Mouse (Mus musculus): ENCODE results near the gene Rgs5. TPM values are rescaled to one million over a fixed set of nuclear protein-coding genes. Genes with fewer than 3 reads are reported as not detected.

The Rgs5 gene
- polyA plus RNA-seq, 1 experiment from 2014 or later: 9.1 TPM

DNA sequence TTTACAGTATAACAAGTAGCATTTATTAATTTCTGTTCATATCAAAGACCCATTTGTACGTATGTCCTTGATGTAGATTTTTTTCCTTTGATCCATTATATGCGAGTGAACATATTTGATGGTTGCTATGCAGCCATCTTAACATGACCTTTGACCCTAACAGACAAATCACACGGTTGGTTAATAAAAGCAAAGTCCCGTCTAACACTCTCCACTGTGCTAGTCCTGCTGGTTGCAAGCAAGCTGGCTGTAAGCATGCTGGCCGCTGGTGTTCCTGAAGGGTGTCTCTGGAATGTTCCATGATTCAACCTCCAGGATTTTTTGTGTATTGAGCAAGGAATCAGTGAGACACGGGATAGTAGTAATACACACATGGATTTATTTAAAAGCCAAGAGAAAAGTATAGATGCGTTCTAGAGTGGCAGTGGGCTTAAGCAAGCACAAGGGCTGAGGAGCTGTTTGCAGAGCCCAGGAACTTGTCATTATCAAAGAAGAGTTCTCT is 75.3 kb downstream of the Rgs5 start:
- ATAC-seq (ENCODE audit: borderline replicate concordance, extremely low read depth, low FRiP score, low TSS enrichment): no peak
- Histone ChIP-seq H3K4me2 (no peak overlapping the region), H3K9ac (no peak overlapping the region), H3K4me3 (no peak overlapping the region), H3K4me1 (no peaks in the 10 kb centered on the region), H3K9me3 (no peaks in the 10 kb centered on the region), H3K27me3 (no peaks in the 10 kb centered on the region), H3K27ac (no peak overlapping the region), H3K36me3 (no peaks in the 10 kb centered on the region)
- WGBS: 65% methylated on average over 7 of the region's 7 CpGs

- H3K4me2 ChIP-seq: no peak overlapping the region
- no peak overlapping the region for H3K27ac ChIP-seq
- no peak overlapping the region for H3K9ac ChIP-seq
- H3K36me3 ChIP-seq: no peaks in the 10 kb centered on the region
- H3K27me3 ChIP-seq: no peaks in the 10 kb centered on the region
- 42% methylated on average over 6 of the region's 6 CpGs for WGBS
- no peak overlapping the region for H3K4me3 ChIP-seq
- no peaks in the 10 kb centered on the region for H3K9me3 ChIP-seq
- no peaks in the 10 kb centered on the region for H3K4me1 ChIP-seq
- no peak for ATAC-seq (ENCODE audit: borderline replicate concordance, extremely low read depth, low FRiP score, low TSS enrichment)
Measured at GRCm38 (mm10) chr1:169736139-169736538, 80.8 kb downstream of the Rgs5 start.

- H3K4me1 ChIP-seq: no peaks in the 10 kb centered on the region
- no peaks in the 10 kb centered on the region for H3K27me3 ChIP-seq
- H3K27ac ChIP-seq: no peak overlapping the region
- no peak overlapping the region for H3K4me3 ChIP-seq
- 79% methylated on average over 6 of the region's 6 CpGs for WGBS
- H3K9ac ChIP-seq: no peak overlapping the region
- H3K4me2 ChIP-seq: no peak overlapping the region
- no peaks in the 10 kb centered on the region for H3K36me3 ChIP-seq
- no peak for ATAC-seq (ENCODE audit: borderline replicate concordance, extremely low read depth, low FRiP score, low TSS enrichment)
- H3K9me3 ChIP-seq: no peaks in the 10 kb centered on the region
Measured at GRCm38 (mm10) chr1:169737231-169737630, 81.9 kb downstream of the Rgs5 start.

DNA sequence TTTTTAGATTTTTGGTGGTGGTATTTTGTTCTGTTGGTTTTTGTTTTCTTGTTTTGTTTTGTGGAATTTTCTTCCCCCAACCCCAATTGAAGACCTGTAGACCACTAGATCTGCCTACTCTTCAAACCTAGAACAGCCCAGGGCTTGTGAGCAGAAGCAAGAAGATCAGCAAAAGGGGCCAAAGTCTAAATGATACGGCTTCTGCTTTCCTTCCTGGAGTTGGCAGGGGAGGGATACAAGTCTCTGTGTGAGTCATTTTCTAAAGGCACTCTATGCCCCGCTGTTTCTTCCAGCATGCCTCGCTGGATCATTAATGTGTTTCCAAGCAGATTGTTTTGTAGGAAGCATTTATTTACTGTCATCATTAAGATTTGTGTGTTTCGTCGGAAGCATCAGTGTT is 85.8 kb downstream of the Rgs5 start:
- Histone ChIP-seq H3K27ac (no peak overlapping the region), H3K36me3 (no peaks in the 10 kb centered on the region), H3K4me1 (no peaks in the 10 kb centered on the region), H3K9ac (no peak overlapping the region), H3K27me3 (no peaks in the 10 kb centered on the region), H3K4me3 (no peak overlapping the region), H3K9me3 (no peaks in the 10 kb centered on the region), H3K4me2 (no peak overlapping the region)
- no peak for ATAC-seq (ENCODE audit: borderline replicate concordance, extremely low read depth, low FRiP score, low TSS enrichment)
- 80% methylated on average over 5 of the region's 5 CpGs for WGBS

Other genes starting within 250 kb of the Rgs5 start
- gene Nuf2, start 124.0 kb upstream of the Rgs5 start, polyA plus RNA-seq (2015; fragmentation: Nextera tagmentation; extraction: Ambion mirVana): 70.2 and 70.9 TPM in 2 replicates
- gene Rgs4, start 92.1 kb downstream of the Rgs5 start, polyA plus RNA-seq (2015; fragmentation: Nextera tagmentation; extraction: Ambion mirVana): 5.9 and 7.3 TPM in 2 replicates